Mouse (Mus musculus) ovary, postnatal 36 days (tissue): Measurements from ENCODE around the gene Rac2.
A peak's percentile ranks its signal among the peaks of the same experiment; 100 is the strongest.

Source experiments
- DNase-seq: peaks from one replicate; pipeline ENCODE4 v3.0.0; 2022; ENCODE audit warnings: low spot score, mixed read lengths

Rac2 gene

GRCm38 (mm10) chr15:78521331-78521730 is 51.3 kb downstream of the Rac2 start:
- no peak for DNase-seq

DNA sequence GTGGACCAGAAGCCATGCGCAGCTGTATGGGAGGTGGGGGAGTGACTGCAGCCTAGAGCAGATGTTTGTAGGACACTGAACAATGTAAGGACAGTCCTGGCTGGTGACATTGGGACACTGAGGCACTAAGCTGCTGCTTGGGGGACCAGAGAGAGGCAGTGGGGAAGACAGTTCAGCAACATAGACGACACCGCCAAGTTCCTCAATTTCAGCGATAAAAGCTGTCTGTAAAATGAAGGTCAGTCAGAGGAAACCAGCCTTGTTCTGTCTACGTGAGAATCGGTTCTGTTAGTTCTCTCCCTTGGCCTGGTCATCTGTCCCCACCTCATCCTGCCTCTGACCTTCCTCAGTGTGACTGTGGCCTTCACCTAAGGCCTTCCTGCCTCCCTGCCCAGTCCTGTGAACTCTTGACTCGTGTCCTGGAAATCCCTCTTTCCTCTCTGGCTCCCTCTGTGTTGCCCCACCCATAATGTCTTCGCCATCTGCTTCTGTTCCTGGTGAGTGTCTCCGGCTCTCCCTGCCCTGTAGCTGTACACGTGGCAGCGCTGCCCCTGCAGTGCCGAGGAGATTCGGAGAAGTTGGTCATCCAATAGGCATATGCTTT is 52.4 kb downstream of the Rac2 start:
- no peak for DNase-seq

DNA sequence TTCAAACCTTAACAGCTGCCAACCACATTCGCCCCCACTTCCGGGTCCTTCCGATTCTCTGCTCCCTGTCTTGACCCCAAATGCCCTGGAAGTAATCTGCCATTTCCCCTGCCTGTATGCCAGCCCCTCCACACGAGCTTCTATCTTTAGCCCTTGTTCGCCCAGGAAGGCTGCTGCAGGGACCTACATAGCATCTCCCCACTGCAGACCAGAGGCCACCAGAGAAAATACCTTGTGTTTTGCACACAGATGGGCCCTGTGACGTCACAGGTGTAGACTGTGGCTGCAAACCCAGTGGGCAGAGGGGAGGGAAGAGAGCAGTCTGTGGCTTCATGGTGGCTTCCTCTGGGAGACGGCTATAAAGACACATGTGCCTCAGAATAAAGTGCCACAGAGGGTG is 54.4 kb downstream of the Rac2 start:
- no peak for DNase-seq

DNA sequence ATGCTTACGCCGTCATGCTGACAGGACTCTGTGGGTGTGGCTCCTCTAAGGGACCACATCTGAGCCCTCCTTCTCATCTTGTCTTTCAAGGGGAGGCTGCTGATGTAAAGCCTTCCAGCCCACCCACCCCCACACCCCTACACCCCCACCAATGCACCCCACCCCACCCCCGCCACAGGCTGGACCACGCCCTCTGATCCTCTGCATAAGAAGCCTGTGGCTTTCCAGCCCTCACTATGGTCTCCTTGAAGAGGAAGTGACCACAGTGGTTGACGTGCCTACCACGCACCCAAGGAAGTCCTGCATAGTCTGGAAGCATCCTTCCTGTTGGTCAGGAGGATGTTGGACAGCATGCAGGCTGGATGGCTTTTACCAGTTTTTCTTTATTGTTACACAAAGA is 56.8 kb downstream of the Rac2 start:
- no peak for DNase-seq

GRCm38 (mm10) chr15:78514393-78515146 is 58.0 kb downstream of the Rac2 start:
- DNase-seq = peak; percentile 69

GRCm38 (mm10) chr15:78513019-78513418 is 59.6 kb downstream of the Rac2 start:
- DNase-seq = no peak

GRCm38 (mm10) chr15:78511951-78512350 is 60.6 kb downstream of the Rac2 start:
- no peak for DNase-seq

- DNase-seq = no peak
Observed at GRCm38 (mm10) chr15:78510736-78511135, 61.8 kb downstream of the Rac2 start.

DNA sequence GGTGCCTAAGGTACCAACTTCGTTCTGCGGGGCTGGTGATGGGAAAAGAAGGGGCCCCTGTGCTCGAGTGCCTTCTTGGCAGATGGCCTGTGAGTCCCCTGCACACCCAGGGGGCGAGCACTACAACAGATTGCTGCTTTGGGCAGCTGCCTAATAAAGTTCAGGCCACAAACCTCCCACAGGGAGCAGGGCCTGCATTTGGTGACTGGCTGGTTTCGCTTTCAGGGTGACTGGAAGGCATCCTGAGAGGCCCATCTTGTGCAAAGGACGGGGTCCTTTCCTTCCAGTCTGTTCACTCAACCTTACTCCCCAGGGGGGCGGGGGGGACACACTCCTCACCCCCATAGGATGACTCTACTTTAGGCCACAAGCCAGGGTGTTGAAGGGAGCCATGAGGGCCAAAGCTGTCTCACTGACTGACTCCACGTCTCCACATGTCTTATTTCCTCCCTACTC is 62.4 kb downstream of the Rac2 start:
- no peak for DNase-seq

DNA sequence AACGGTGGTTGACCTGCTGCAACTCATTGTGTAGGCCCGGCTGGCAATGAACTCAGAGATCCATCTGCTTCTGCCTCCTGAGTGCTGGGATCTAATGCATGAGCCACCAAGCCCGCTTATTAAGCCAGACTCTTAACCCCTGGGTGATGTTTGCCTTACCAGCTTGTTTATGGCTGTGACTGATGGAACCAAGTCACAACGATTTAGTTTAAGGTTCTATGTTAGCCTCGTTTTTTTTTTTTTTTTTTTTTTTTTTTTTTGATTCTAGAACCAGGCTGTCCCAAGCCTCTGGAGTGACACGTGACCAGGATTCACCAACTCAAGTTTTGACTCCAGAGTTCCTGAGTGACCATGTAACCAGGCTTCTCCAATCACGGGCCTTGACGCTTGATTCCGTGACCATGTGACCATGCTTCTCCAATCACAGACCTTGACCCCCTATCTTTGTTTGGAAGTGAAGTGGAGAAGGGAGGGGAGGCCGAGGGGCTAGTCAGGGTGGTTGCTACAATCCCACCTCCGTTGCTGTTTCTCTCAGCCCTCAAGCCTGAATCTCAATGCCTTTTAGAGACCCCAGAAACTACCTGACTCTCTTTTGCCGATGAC is 63.2 kb downstream of the Rac2 start:
- DNase-seq = no peak
